Mouse (Mus musculus) forebrain, embryonic 10.5 days (tissue): ENCODE measurements around the gene Sept9. TPM values are rescaled to one million over a fixed set of nuclear protein-coding genes. Genes with fewer than 3 reads are reported as not detected.

Source experiments
- DNase-seq: peaks from one replicate; pipeline ENCODE4 v3.0.0-alpha.2; 2017; ENCODE audit warnings: low spot score; ENCODE audit errors: extremely low spot score
- H3K27ac ChIP-seq: fragments of 300-500 bp; sonication (generic); 2 replicates; pipeline ENCODE4 v1.5.1; 2016; ENCODE audit warnings: mild to moderate bottlenecking
- H3K27me3 ChIP-seq: fragments of 300-500 bp; sonication (generic); 2 replicates; pipeline ENCODE4 v1.6.1; 2016; ENCODE audit warnings: mild to moderate bottlenecking; ENCODE audit not compliant: poor library complexity, severe bottlenecking
- H3K36me3 ChIP-seq: fragments of 300-500 bp; sonication (generic); replicated peaks from 2 replicates; pipeline ENCODE4 v1.6.1; 2016; ENCODE audit warnings: mild to moderate bottlenecking, moderate library complexity
- H3K4me1 ChIP-seq: fragments of 300-500 bp; sonication (generic); 2 replicates; pipeline ENCODE4 v1.6.1; 2016
- H3K4me3 ChIP-seq: fragments of 300-500 bp; sonication (generic); 2 replicates; pipeline ENCODE4 v1.5.1; 2016; ENCODE audit warnings: mild to moderate bottlenecking, moderate library complexity
- H3K9me3 ChIP-seq: fragments of 300-500 bp; sonication (generic); 2 replicates; pipeline ENCODE4 v1.6.1; 2016; ENCODE audit warnings: mild to moderate bottlenecking, moderate library complexity
- WGBS: fragments of 180-500 bp; shearing (Covaris S2); methylation state at CpG from one replicate; pipeline ENCODE4 v1.1.7; 2016; 5-methylcytosine and 5-hydroxymethylcytosine counted together
- polyA plus RNA-seq: library from polyadenylated mRNA; unstranded; fragments of >200 nt; fragmentation: Nextera tagmentation; extraction: Ambion mirVana; gene quantifications from 2 replicates; pipeline ENCODE4 v1.2.1, GENCODE M21; 2016

Gene Sept9
- polyA plus RNA-seq, 1 experiment from 2014 or later: 206 TPM

DNA sequence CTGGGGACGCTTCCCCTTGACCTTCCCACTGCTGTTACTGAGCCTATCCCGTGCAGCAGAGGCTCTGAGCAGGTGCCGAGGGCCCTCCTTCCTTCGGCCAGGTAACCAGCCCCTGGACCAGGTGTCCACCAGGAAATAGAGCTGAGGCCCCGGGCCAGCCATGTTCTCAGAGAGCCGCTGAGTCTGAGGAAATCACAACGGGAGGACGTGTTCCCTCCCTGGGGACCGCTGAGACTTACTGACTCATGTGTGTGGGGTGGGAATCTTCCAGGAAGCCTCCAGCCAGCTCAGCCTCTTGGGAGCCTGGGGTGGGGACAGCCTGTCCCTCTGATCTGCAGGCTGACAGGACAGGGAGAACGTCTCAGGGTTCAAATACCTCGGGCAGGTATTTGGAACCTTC is 32.1 kb downstream of the Sept9 start:
- no peaks in the 10 kb centered on the region for H3K9me3 ChIP-seq
- whole genome bisulfite sequencing: 64% methylated on average over 11 of the region's 11 CpGs
- DNase-seq: no peak
- H3K27me3 ChIP-seq: peaks cover 29% of the 10 kb centered on the region
- no peak overlapping the region for H3K4me3 ChIP-seq
- H3K27ac ChIP-seq: peak overlapping the region; percentile 72
- H3K36me3 ChIP-seq: no peaks in the 10 kb centered on the region
- H3K4me1 ChIP-seq: peaks cover 55% of the 10 kb centered on the region

DNA sequence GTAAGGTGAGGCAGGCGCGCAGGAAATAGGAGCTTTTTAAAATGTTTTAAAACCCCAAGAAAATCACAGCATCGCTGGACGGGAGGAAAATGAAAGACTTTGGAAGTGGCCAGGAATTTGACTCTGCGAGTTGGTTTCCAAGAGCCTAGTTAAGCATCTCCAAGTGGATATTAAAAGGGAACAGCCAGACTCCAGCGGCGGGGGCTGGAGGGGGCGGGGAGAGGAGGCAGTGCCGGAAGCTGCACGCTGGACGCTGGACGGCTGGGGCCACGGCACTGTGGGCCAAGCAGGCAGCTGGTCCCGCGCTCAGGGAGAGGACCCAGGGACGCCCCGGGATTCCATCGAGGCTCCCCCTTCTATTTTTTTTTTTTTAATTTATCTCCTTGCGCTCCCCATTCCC is 32.6 kb downstream of the Sept9 start:
- Histone ChIP-seq H3K4me3 (peak overlapping the region; percentile 40), H3K4me1 (peaks cover 55% of the 10 kb centered on the region), H3K9me3 (no peaks in the 10 kb centered on the region), H3K27ac (peak overlapping the region; percentile 72), H3K36me3 (no peaks in the 10 kb centered on the region), H3K27me3 (peaks cover 33% of the 10 kb centered on the region)
- no peak for DNase-seq
- 30% methylated on average over 19 of the region's 19 CpGs for whole genome bisulfite sequencing

DNA sequence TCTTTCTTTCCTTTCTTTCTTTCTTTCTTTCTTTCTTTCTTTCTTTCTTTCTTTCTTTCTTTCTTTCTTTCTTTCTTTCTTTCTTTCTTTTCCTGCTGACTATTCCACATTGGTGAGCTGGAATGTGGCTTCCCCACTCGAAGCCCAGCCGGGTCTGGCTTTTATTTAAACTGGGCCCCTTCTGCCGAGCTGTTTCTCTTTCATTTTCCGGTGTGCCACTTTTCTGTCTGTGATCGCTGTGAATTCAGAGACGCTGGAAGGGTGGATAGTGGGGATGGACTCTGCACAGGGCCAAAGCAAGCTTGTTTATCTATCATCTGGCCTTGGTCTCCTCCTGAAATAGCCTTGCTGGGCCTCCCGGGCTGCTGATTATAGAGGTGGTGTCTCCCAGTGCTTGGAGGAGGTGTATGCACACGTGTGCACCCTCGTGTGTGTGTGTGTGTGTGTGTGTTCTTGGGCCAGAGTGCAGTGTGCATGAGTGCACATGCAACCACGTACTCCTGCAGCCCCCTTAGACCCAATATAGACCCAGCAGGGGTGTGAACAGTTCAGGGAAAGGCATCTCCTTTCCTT is 33.5 kb downstream of the Sept9 start:
- no peak for DNase-seq
- H3K9me3 ChIP-seq: no peaks in the 10 kb centered on the region
- H3K27ac ChIP-seq: no peak overlapping the region
- H3K36me3 ChIP-seq: no peaks in the 10 kb centered on the region
- 60% methylated on average over 10 of the region's 10 CpGs for WGBS
- H3K27me3 ChIP-seq: peaks cover 33% of the 10 kb centered on the region
- H3K4me1 ChIP-seq: peaks cover 53% of the 10 kb centered on the region
- H3K4me3 ChIP-seq: peak overlapping the region; percentile 13

DNA sequence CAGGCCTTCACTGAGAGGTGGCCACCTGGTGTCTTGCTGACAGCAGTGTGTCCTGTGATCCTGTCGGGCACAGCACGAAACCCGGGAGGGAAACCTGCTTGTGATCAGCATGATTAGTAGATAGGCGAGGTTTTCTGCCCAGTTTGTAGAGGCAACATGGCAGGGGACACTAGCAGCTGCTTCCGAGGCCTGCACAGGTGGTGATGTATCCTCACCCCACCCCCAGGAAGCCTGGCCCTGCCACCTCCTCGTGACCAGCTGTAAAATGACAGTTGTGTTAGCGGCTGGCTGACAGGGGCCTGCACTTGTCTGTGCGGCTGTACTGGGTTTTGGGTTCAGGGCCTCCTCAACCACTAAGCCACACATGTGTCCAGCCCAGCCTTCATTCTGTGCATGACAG is 34.4 kb downstream of the Sept9 start:
- H3K9me3 ChIP-seq: no peaks in the 10 kb centered on the region
- no peak overlapping the region for H3K27ac ChIP-seq
- no peak for DNase-seq
- 76% methylated on average over 8 of the region's 8 CpGs for WGBS
- no peaks in the 10 kb centered on the region for H3K36me3 ChIP-seq
- peaks cover 33% of the 10 kb centered on the region for H3K27me3 ChIP-seq
- peak overlapping the region; percentile 13; the same call in 1 of the 2 replicates for H3K4me3 ChIP-seq
- H3K4me1 ChIP-seq: peaks cover 55% of the 10 kb centered on the region

DNA sequence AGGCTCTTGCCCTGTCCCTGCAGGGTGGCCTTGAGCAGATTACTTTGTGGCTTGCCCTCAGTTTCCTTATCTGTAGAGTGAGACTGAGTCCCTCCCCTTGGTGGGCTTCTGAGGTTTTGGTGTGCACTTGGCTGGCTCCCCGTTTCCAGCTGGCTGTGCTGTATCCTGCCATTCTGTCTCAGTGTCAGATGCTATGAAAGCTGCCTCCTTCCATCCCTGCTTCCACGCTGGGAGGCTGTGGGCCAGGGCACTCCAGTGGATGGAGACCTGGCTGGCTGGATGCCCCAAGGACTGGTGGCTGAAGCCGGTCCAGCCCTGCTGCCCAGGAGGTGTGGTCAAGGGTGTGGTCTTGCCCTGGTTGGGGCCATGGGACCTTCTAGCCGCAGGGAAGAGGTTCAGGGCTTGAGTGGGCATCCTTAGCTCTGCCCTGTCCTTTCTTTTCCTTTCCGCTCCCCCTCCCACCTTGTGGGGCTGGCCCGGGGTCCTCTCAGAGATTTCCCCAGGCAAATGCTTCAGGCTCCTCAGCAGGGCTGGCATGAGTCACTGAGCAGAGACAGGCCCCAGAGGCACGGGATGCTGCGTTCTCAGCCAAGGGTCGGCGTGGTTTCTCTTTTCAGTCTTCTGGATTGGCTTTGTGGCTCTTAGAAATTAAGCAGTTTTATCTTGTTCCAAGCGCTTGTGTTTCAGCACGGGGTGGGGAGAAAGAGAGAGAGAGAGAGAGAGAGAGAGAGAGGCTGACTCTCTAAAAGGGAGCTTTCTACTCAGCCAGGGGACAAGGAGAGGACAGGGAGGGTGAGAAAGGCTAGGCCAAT is 35.8 kb downstream of the Sept9 start:
- no peaks in the 10 kb centered on the region for H3K36me3 ChIP-seq
- DNase-seq: no peak
- H3K9me3 ChIP-seq: no peaks in the 10 kb centered on the region
- peaks cover 55% of the 10 kb centered on the region for H3K4me1 ChIP-seq
- H3K27me3 ChIP-seq: peaks cover 33% of the 10 kb centered on the region
- WGBS: 63% methylated on average over 12 of the region's 12 CpGs
- no peak overlapping the region for H3K4me3 ChIP-seq
- peak overlapping the region; percentile 48 for H3K27ac ChIP-seq

DNA sequence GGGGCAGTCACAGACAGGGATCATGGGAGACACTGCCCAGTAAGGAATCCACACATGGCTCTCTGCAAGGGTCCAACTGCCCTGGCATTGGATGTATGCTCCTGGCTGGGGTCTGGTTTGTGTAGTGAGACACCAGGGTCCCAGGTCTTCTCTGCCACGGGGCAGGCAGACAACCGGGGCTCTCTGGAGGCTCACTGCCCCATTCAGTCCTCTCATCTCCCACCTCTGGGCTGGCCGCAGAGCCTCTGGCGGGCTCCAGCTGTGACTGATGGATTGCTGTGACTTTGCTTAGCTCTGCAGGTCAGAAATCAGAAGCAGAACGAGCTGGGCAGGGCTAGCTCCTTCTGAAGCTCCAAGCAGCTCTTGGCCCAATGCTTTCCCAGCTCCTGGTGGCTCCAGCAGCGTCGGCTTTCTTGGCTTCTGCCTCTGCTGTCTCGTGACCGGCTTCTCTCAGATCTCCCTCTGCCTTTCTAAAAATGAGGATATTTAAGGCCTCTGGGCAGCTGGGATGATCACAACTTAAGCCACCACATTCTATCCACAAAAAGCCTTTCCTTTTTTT is 36.5 kb downstream of the Sept9 start:
- 41% methylated on average over 9 of the region's 9 CpGs for WGBS
- H3K9me3 ChIP-seq: no peaks in the 10 kb centered on the region
- no peak for DNase-seq
- H3K27ac ChIP-seq: peak overlapping the region; percentile 48; the same call in 1 of the 2 replicates
- no peak overlapping the region for H3K4me3 ChIP-seq
- peaks cover 33% of the 10 kb centered on the region for H3K27me3 ChIP-seq
- H3K4me1 ChIP-seq: peaks cover 55% of the 10 kb centered on the region
- no peaks in the 10 kb centered on the region for H3K36me3 ChIP-seq

DNA sequence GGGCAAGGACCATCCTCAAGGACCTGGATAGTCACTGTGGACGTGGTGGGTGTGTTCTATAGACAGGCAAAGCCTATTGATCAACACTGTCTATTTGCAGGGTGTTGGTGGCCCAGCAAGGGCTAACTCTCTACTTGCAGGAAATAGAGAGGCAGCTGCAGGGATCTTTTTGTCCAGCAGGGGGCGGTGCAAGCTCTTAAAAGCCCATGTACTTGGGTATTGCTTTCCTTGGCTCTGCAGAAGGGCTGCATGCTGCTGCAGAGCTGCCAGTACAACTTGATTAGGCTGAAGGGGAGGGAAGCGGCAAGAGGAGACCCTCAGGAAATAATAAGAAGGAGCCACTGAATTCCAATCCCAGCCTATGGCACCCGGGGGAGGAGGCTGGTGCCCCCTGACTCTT is 38.7 kb downstream of the Sept9 start:
- Histone ChIP-seq H3K27ac (no peak overlapping the region), H3K4me1 (peaks cover 38% of the 10 kb centered on the region), H3K36me3 (no peaks in the 10 kb centered on the region), H3K27me3 (peaks cover 30% of the 10 kb centered on the region), H3K9me3 (no peaks in the 10 kb centered on the region), H3K4me3 (no peak overlapping the region)
- DNase-seq: peak; percentile 94
- 1% methylated on average over 4 of the region's 4 CpGs for WGBS

DNA sequence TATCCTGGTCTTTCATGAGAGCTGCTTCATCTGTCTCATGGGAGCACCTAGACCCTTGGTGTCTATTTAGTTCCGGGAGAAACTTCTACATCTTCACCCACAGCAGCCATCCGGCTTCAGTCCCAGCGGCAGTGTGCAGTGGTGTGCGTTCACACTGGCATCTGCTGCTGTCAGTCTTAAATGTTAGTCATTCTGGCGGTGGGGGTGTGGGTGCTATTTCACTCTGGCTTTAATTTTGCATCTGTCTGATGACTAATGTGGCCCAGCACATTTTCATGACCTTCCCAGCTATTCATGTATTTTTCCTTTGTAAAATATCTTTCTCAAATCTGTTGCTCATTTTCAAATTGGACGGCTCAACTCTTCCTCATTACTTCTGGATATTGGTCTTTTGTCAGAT is 40.2 kb downstream of the Sept9 start:
- no peaks in the 10 kb centered on the region for H3K36me3 ChIP-seq
- 89% methylated on average over 6 of the region's 6 CpGs for WGBS

DNA sequence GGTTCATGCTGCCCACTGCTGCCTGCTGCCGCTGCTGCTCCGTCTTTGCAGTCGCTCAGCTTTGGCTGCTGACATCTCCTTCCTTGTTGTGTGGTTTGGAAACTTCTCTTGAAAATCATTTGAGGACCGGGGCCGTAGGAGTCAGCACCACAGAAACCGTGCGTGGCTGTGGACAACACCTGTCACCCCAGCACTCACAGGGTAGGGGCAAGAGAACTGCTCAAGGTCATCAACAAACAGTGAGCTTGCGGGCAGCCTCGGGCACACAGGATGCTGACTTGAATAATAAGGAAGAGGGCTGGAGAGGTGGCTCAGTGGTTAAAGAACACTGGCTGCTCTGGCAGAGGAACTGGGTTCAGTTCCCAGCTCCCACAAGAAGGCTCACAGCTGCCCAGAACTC is 40.9 kb downstream of the Sept9 start:
- DNase-seq: no peak
- Histone ChIP-seq H3K27ac (no peak overlapping the region), H3K4me3 (no peak overlapping the region), H3K9me3 (no peaks in the 10 kb centered on the region), H3K4me1 (peaks cover 20% of the 10 kb centered on the region), H3K27me3 (peaks cover 14% of the 10 kb centered on the region), H3K36me3 (no peaks in the 10 kb centered on the region)
- 88% methylated on average over 9 of the region's 9 CpGs for WGBS

More for the DNA sequence above, 40.2 kb downstream of the Sept9 start:
- H3K27me3 ChIP-seq: peaks cover 20% of the 10 kb centered on the region
- H3K4me1 ChIP-seq: peaks cover 23% of the 10 kb centered on the region
- H3K4me3 ChIP-seq: no peak overlapping the region
- H3K27ac ChIP-seq: no peak overlapping the region
- DNase-seq: no peak
- H3K9me3 ChIP-seq: no peaks in the 10 kb centered on the region

DNA sequence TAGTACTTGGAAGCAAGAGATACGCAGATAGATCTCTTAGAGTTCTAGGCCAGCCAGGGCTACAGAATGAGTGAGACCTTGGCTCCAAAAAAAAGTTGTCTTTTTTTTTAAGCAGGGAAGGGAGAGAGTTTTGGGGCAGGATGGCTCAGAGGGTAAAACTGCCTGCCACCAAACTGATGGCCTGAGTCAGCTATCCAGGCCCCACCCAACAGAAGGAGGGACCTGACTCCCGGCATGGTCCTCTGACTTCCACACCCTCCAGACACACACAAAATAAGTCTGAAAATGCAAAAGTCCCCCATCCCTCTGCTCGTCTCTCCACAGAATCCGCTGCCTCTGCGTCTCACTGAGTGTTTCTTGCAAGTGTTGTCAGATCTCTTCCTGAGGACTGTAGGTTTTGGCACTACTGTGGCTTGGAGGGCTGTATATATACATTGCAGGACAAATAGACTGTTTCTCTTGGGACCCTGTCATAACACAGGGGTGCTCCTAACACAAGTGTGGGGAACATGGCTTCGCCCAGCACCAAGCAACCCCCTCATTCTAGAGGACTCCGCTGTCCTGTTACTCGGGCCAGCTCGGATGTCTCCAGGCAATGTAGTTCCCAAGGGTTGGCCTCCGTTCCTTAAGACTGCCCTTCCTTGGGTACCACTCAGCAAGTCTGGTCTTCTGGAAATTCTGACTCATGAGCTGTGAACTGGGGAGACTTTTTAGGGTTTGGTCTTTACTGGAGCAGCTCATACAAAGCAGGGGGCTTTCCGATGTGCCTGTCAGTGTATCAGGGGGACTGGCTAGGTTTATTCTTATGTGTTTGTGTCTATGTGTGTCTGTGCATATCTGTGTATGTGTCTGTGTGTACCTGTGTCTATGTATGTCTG is 41.6 kb downstream of the Sept9 start:
- DNase-seq: no peak
- Histone ChIP-seq H3K36me3 (no peaks in the 10 kb centered on the region), H3K4me3 (no peak overlapping the region), H3K27me3 (peaks cover 6% of the 10 kb centered on the region; the same call in 1 of the 2 replicates), H3K9me3 (no peaks in the 10 kb centered on the region), H3K27ac (no peak overlapping the region), H3K4me1 (peaks cover 16% of the 10 kb centered on the region)
- 90% methylated on average over 11 of the region's 11 CpGs for WGBS

DNA sequence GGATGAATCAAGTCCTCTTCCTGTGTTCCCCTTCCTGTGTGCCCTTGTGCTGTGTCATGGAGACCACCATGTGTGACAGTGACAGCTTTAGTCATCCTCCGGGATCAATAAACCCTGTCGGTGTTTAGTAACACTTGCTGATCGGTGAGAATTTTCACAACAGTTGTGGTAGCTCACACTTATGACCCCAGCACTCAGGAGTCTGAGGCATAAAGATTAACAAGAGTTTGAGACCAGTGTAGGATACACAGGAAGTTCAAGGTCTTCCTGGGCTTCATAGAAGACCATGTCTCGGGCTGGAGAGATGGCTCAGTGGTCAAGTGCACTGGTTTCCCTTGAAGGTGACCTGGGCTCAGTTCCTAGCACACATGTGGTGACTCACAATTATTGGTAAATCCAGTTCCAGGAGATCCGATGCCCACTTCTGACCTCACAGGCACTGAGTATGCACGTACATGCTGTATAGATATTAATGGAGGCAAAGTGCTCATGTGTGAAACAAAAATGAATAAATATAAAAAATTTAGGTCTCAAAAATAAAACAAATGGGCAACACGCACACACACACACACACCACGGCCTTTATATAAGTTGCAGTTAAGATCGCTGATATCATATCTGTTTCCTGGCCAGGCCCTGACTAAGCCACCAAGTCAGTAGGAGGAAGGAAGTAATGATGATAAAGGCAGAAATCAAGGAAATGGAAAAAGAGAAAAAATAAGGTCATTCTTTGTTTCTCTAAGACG is 43.1 kb downstream of the Sept9 start:
- H3K27me3 ChIP-seq: no peaks in the 10 kb centered on the region
- H3K4me1 ChIP-seq: peaks cover 25% of the 10 kb centered on the region
- 92% methylated on average over 10 of the region's 10 CpGs for WGBS
- H3K36me3 ChIP-seq: no peaks in the 10 kb centered on the region
- no peak for DNase-seq
- H3K27ac ChIP-seq: no peak overlapping the region
- no peaks in the 10 kb centered on the region for H3K9me3 ChIP-seq
- H3K4me3 ChIP-seq: no peak overlapping the region
